In the genomic region with DNA sequence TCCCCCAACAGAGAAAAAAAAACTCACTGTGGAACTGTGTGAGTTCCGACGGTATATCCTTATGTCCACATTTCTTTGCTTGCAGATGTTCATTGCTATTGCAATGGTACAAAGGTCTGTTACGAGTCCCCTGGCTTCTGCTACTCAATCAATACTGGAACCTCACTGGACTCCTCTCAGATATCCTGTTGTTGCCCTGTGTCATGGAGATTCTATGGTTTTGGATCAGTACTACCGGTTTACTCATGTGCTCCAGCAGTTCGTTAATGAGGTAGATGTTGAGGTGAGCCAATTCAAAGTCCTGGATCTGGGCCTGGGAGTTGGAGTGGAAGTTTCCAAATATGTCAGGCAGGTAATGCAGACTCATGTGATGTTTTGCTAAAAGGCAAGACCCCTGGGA, we compare ENCODE assay signal across 23 mouse cellular contexts. TPM values are rescaled to one million over a fixed set of nuclear protein-coding genes. Genes with fewer than 3 reads are reported as not detected.
A peak's percentile ranks its signal among the peaks of the same experiment; 100 is the strongest.
DNase-seq lines count a peak whose midpoint lies in the region; ATAC-seq and TF ChIP-seq lines count a peak whose summit lies in the region.
"Had no signal": no experiment of that assay in that cellular context is flagged by ENCODE, and none has a peak within 500 bp of the region (broad histone marks: within the 10 kb centered on the region; RNA-seq: fewer than 3 reads in every experiment).

No protein-coding gene starts in this region.

- peak; percentile 97 for DNase-seq in liver, adult 2 months (ENCODE audit: extremely low read depth, low read depth, low spot score)
- DNase-seq in liver = no peak
- peak; percentile 19 for DNase-seq in liver, postnatal 0 days
- no peak for DNase-seq in liver, embryonic 11.5 days (ENCODE audit: low spot score)
- DNase-seq: adrenal gland, adult 2 months; adrenal gland, adult 8-10 months; adrenal gland, postnatal 10 days; adrenal gland, postnatal 14 days; adrenal gland, postnatal 25 days; adrenal gland, postnatal 36 days; B cell, adult 2 months; cerebellum, adult 11 months; cerebellum, adult 11-12 months; cerebellum, adult 18-20 months had no signal

- no peak overlapping the region for H3K4me2 ChIP-seq in liver, embryonic 12.5 days
- H3K4me2 ChIP-seq in liver, embryonic 16.5 days (ENCODE audit: low read depth, low read length) = no peak overlapping the region
- H3K4me2 ChIP-seq in liver, postnatal 0 days (ENCODE audit: low read depth, low read length) = no peak overlapping the region
- H3K4me2 ChIP-seq in liver, embryonic 11.5 days = no peak overlapping the region

- H3K4me3 ChIP-seq in liver, adult 2 months (ENCODE audit: insufficient read depth, low read depth, low read length) = no peak overlapping the region
- H3K4me3 ChIP-seq in liver, embryonic 12.5 days = no peak overlapping the region
- H3K4me3 ChIP-seq in liver, embryonic 16.5 days (ENCODE audit: low read depth, low read length) = no peak overlapping the region
- H3K4me3 ChIP-seq in liver, postnatal 0 days (ENCODE audit: low read depth, low read length) = no peak overlapping the region
- H3K4me3 ChIP-seq in liver, embryonic 11.5 days (ENCODE audit: low read depth, low read length) = no peak overlapping the region

- H3K4me1 ChIP-seq in liver, adult 2 months (ENCODE audit: control insufficient read depth, insufficient read depth, low read length) = peaks cover 8% of the 10 kb centered on the region
- H3K4me1 ChIP-seq in liver, embryonic 12.5 days = no peaks in the 10 kb centered on the region
- H3K4me1 ChIP-seq in liver, embryonic 16.5 days (ENCODE audit: control insufficient read depth, low read depth, low read length) = no peaks in the 10 kb centered on the region
- H3K4me1 ChIP-seq in liver, postnatal 0 days (ENCODE audit: insufficient read depth) = no peaks in the 10 kb centered on the region
- H3K4me1 ChIP-seq in liver, embryonic 11.5 days (replicated peaks; ENCODE audit: control insufficient read depth, insufficient read depth, low read length) = no peaks in the 10 kb centered on the region

- no peaks in the 10 kb centered on the region for H3K36me3 ChIP-seq in liver, adult 2 months (ENCODE audit: control insufficient read depth, insufficient read depth, low read length)
- no peaks in the 10 kb centered on the region for H3K36me3 ChIP-seq in liver, embryonic 12.5 days
- no peaks in the 10 kb centered on the region for H3K36me3 ChIP-seq in liver, embryonic 16.5 days (ENCODE audit: control insufficient read depth, insufficient read depth)
- H3K36me3 ChIP-seq in liver, postnatal 0 days (replicated peaks; ENCODE audit: insufficient read depth, low read length) = no peaks in the 10 kb centered on the region
- H3K36me3 ChIP-seq in liver, embryonic 11.5 days (ENCODE audit: control insufficient read depth, insufficient read depth, low read length) = no peaks in the 10 kb centered on the region
- H3K36me3 ChIP-seq: G1E had no signal

- peak; percentile 38; the same call in 1 of the 2 replicates for TF ChIP-seq EP300 in liver, postnatal 0 days (IDR thresholded peaks at IDR 0.05; ENCODE audit: low read depth)

- WGBS in liver, adult 2 months = 20% methylated on average over 5 of the region's 5 CpGs
- WGBS in liver, embryonic 12.5 days (ENCODE audit: insufficient replicate concordance) = 68% methylated on average over 5 of the region's 5 CpGs
- 55% methylated on average over 5 of the region's 5 CpGs for WGBS in liver, embryonic 16.5 days (ENCODE audit: insufficient replicate concordance)
- 54% methylated on average over 5 of the region's 5 CpGs for WGBS in liver, postnatal 0 days (ENCODE audit: insufficient replicate concordance)
- WGBS in liver, embryonic 11.5 days = 79% methylated on average over 5 of the region's 5 CpGs

- peak overlapping the region; percentile 47; the same call in 1 of the 2 replicates for H3K27ac ChIP-seq in liver, adult 2 months (replicated peaks; ENCODE audit: insufficient read depth, low read depth, low read length)
- no peak overlapping the region for H3K27ac ChIP-seq in liver, embryonic 12.5 days
- H3K27ac ChIP-seq in liver, embryonic 16.5 days (ENCODE audit: low read length) = no peak overlapping the region
- H3K27ac ChIP-seq in liver, postnatal 0 days (ENCODE audit: low read depth) = no peak overlapping the region
- H3K27ac ChIP-seq in liver, embryonic 11.5 days (ENCODE audit: low read depth, low read length) = no peak overlapping the region

- no peak overlapping the region for H3K9ac ChIP-seq in liver, adult 2 months (ENCODE audit: low read depth, low read length)
- H3K9ac ChIP-seq in liver, embryonic 12.5 days = no peak overlapping the region
- H3K9ac ChIP-seq in liver, embryonic 16.5 days (ENCODE audit: low read depth, low read length) = no peak overlapping the region
- no peak overlapping the region for H3K9ac ChIP-seq in liver, postnatal 0 days (replicated peaks)
- no peak overlapping the region for H3K9ac ChIP-seq in liver, embryonic 11.5 days (ENCODE audit: low read depth, low read length)

- no peak for TF ChIP-seq POLR2A in liver, adult 2 months (IDR thresholded peaks at IDR 0.05; ENCODE audit: extremely low read depth, insufficient read depth, low read length)

- no peak for TF ChIP-seq CTCF in liver, adult 2 months (IDR thresholded peaks at IDR 0.05; ENCODE audit: low read depth, low read length)
- no peak for TF ChIP-seq CTCF in liver, postnatal 0 days (IDR thresholded peaks at IDR 0.05; ENCODE audit: low read depth)

- H3K9me3 ChIP-seq in liver, embryonic 12.5 days (replicated peaks) = no peaks in the 10 kb centered on the region
- no peaks in the 10 kb centered on the region for H3K9me3 ChIP-seq in liver, embryonic 16.5 days (replicated peaks; ENCODE audit: control insufficient read depth, low read length)
- no peaks in the 10 kb centered on the region for H3K9me3 ChIP-seq in liver, postnatal 0 days (ENCODE audit: low read length)
- H3K9me3 ChIP-seq in liver, embryonic 11.5 days (ENCODE audit: control insufficient read depth, low read length) = no peaks in the 10 kb centered on the region

- ATAC-seq in liver, embryonic 12.5 days = no peak
- peak; percentile 47; the same call in 1 of the 2 replicates for ATAC-seq in liver, embryonic 16.5 days (ENCODE audit: low read depth)
- ATAC-seq in liver, postnatal 0 days = peak; percentile 95
- ATAC-seq in liver, embryonic 11.5 days (replicated peaks; ENCODE audit: low FRiP score) = no peak
- ATAC-seq: activated CD4-positive, CD25-positive, alpha-beta regulatory T cell, adult 4 months; CD4-positive, CD25-positive, alpha-beta regulatory T cell, adult 4 months; Patski had no signal

- H3K79me2 ChIP-seq in liver, adult 2 months (ENCODE audit: control insufficient read depth, insufficient read depth, low read length) = no peaks in the 10 kb centered on the region

- H3K27me3 ChIP-seq in liver, adult 2 months (ENCODE audit: control insufficient read depth, insufficient read depth, low read length) = no peaks in the 10 kb centered on the region
- H3K27me3 ChIP-seq in liver, embryonic 12.5 days (replicated peaks) = no peaks in the 10 kb centered on the region
- H3K27me3 ChIP-seq in liver, embryonic 16.5 days (ENCODE audit: control insufficient read depth, insufficient read depth, low read depth, low read length) = no peaks in the 10 kb centered on the region
- H3K27me3 ChIP-seq in liver, postnatal 0 days (ENCODE audit: insufficient read depth, low read length) = no peaks in the 10 kb centered on the region
- H3K27me3 ChIP-seq in liver, embryonic 11.5 days (replicated peaks; ENCODE audit: control insufficient read depth, insufficient read depth, low read length) = no peaks in the 10 kb centered on the region
- H3K27me3 ChIP-seq: CH12.LX had no signal

RNA-seq across cellular contexts. Expression of gene Slc38a11, which starts 10.6 kb away (rescaled TPM):
- total RNA-seq in liver, adult 2 months (2014; rRNA removed) = 0.27 and 0.37 TPM in 2 replicates
- polyA plus RNA-seq in liver, adult 2 months (2012; rRNA removed) = not detected in 2 replicates
- 0.08 TPM in 1 of 2 replicates, not detected in the other for polyA plus RNA-seq in liver, embryonic 12.5 days (2016; fragmentation: Nextera tagmentation; extraction: Ambion mirVana)
- 0.09 TPM in 1 of 2 replicates, not detected in the other for polyA plus RNA-seq in liver, embryonic 16.5 days (2015; fragmentation: Nextera tagmentation; extraction: Ambion mirVana)
- polyA plus RNA-seq in liver, postnatal 0 days (2015; fragmentation: Nextera tagmentation; extraction: Ambion mirVana) = 0.12 TPM in 1 of 2 replicates, not detected in the other
- 0.23 TPM in 1 of 2 replicates, not detected in the other for polyA plus RNA-seq in liver, embryonic 11.5 days (2014; fragmentation: Nextera tagmentation; extraction: Ambion mirVana)
- total RNA-seq: CH12.LX, MEL had no signal
- polyA plus RNA-seq: activated CD4-positive, CD25-positive, alpha-beta regulatory T cell, adult 4 months; C2C12; CD4-positive, CD25-positive, alpha-beta regulatory T cell, adult 4 months; G1E; Patski had no signal

Comparison
In these comparisons a context has a peak if more than half of its experiments do, and no peak if none do; other contexts are left out.
1. DNase-seq: peak in liver, adult 2 months (single experiment) and liver, postnatal 0 days (single experiment); none in liver (single experiment) and liver, embryonic 11.5 days (single experiment).
2. ATAC-seq: peak in liver, embryonic 16.5 days (single experiment) and liver, postnatal 0 days (single experiment); none in liver, embryonic 12.5 days (single experiment) and liver, embryonic 11.5 days (single experiment).